Mouse (Mus musculus) midbrain, embryonic 14.5 days (tissue): ENCODE measurements around the gene Aloxe3. TPM values are rescaled to one million over a fixed set of nuclear protein-coding genes. Genes with fewer than 3 reads are reported as not detected.
A peak's percentile ranks its signal among the peaks of the same experiment; 100 is the strongest.

Experiments
- ATAC-seq: fragments of 200-750 bp; cut with Nextera tagmentation; 2 replicates; pipeline ENCODE4 v1.8.0; 2017; ENCODE audit warnings: moderate number of reproducible peaks, moderate library complexity; ENCODE audit not compliant: low FRiP score, low TSS enrichment
- DNase-seq: peaks from one replicate; pipeline ENCODE4 v3.0.0-alpha.2; 2015
- H3K27ac ChIP-seq: fragments of 300-500 bp; sonication (generic); replicated peaks from 2 replicates; pipeline ENCODE4 v1.5.1; 2014; ENCODE audit warnings: mild to moderate bottlenecking, low read depth, low read length, moderate library complexity
- H3K27me3 ChIP-seq: fragments of 300-500 bp; sonication (generic); 2 replicates; pipeline ENCODE4 v1.6.1; 2014; ENCODE audit warnings: low read length, control low read depth, mixed read lengths; ENCODE audit not compliant: control insufficient read depth, insufficient read depth
- H3K36me3 ChIP-seq: fragments of 300-500 bp; sonication (generic); 2 replicates; pipeline ENCODE4 v1.6.1; 2014; ENCODE audit warnings: low read length, control low read depth; ENCODE audit not compliant: control insufficient read depth, insufficient read depth
- H3K4me1 ChIP-seq: fragments of 300-500 bp; sonication (generic); 2 replicates; pipeline ENCODE4 v1.6.1; 2014; ENCODE audit warnings: mild to moderate bottlenecking, antibody characterized with exemption, low read length, control low read depth; ENCODE audit not compliant: control insufficient read depth, insufficient read depth
- H3K4me2 ChIP-seq: fragments of 300-500 bp; sonication (generic); 2 replicates; pipeline ENCODE4 v1.6.1; 2014; ENCODE audit warnings: mild to moderate bottlenecking, low read length, moderate library complexity
- H3K4me3 ChIP-seq: fragments of 300-500 bp; sonication (generic); replicated peaks from 2 replicates; pipeline ENCODE4 v1.5.1; 2014; ENCODE audit warnings: low read depth, low read length
- H3K9ac ChIP-seq: fragments of 300-500 bp; sonication (generic); replicated peaks from 2 replicates; pipeline ENCODE4 v1.6.1; 2014; ENCODE audit warnings: mild to moderate bottlenecking, low read length, moderate library complexity
- H3K9me3 ChIP-seq: fragments of 300-500 bp; sonication (generic); 2 replicates; pipeline ENCODE4 v1.6.1; 2016; ENCODE audit warnings: low read length, control low read depth, mixed read lengths; ENCODE audit not compliant: control insufficient read depth
- WGBS: fragments of 180-500 bp; shearing (Covaris S2); extraction: QIAGEN DNeasy Blood & Tissue Kit; methylation state at CpG from one replicate; pipeline ENCODE4 v1.1.7; 2014; 5-methylcytosine and 5-hydroxymethylcytosine counted together
- polyA plus RNA-seq: library from polyadenylated mRNA; unstranded; fragments of >200 nt; fragmentation: Nextera tagmentation; extraction: Ambion mirVana; gene quantifications from 2 replicates; pipeline ENCODE4 v1.2.1, GENCODE M21; 2014

Aloxe3 gene
- polyA plus RNA-seq, 1 experiment from 2014 or later: 3.2 TPM

DNA sequence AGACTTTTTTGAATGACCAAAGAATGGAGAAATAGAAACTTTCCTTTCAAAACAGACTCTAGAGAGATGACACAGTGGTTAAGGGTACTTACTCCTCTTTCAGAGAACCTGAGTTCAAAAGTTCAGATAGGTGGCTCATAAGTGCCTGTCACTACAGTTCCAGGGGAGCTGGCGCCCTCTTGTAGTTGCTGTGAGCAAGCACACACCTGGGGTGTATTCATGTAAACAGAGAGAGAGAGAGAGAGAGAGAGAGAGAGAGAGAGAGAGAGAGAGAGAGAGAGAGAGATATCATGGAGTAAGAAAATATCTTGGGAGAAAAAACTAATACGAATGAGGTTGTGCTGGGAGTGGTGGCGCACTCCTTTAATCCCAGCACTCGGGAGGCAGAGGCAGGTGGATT is 54.4 kb downstream of the Aloxe3 start:
- H3K9me3 ChIP-seq: no peaks in the 10 kb centered on the region
- WGBS: 87% methylated on average over 4 of the region's 4 CpGs
- no peak for DNase-seq
- no peaks in the 10 kb centered on the region for H3K4me1 ChIP-seq
- no peak overlapping the region for H3K4me2 ChIP-seq
- no peak overlapping the region for H3K27ac ChIP-seq
- ATAC-seq: no peak
- H3K4me3 ChIP-seq: no peak overlapping the region
- H3K9ac ChIP-seq: no peak overlapping the region
- H3K36me3 ChIP-seq: no peaks in the 10 kb centered on the region
- H3K27me3 ChIP-seq: no peaks in the 10 kb centered on the region

DNA sequence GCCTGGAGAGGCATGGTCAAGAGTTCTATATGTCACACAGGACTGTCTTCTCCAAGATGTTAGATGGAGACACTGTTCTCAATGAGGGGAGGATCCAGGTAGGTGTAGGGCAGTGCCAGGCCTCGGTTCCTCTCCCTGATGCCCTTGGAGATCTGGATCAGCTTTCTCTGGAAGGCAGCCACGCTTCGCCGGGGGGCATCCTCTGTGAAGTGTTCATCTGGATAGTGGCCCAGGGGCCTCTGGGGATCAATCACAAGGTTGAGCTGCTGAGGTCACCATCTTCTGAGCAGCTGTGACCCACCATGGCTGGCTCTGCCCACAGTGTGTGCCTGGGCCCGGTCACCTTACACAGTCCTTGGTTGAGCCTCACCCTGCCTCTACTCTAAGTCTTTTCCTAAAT is 59.3 kb downstream of the Aloxe3 start:
- no peaks in the 10 kb centered on the region for H3K27me3 ChIP-seq
- H3K27ac ChIP-seq: no peak overlapping the region
- DNase-seq: no peak
- H3K9me3 ChIP-seq: no peaks in the 10 kb centered on the region
- 90% methylated on average over 5 of the region's 5 CpGs for WGBS
- no peak overlapping the region for H3K4me3 ChIP-seq
- no peak overlapping the region for H3K4me2 ChIP-seq
- no peak overlapping the region for H3K9ac ChIP-seq
- no peaks in the 10 kb centered on the region for H3K36me3 ChIP-seq
- ATAC-seq: no peak
- no peaks in the 10 kb centered on the region for H3K4me1 ChIP-seq

DNA sequence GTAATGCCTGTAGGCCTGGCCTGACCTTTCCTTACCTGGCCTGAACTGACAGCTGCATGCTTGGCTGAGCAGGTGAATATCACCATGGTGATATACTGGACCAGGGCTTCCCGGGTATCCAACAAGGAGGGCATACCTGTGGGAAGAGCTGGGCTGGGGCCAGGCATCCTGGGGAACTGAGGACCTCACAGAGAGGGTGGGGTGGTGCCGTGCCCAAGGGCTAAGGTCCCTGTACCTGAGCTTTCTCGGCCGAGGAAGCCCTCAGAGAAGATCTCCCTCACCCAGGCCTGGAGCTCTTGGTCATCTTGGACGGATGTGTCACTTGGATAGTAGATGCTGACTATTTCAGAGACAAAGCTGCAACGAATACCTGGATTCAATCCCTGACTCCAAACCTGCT is 60.2 kb downstream of the Aloxe3 start:
- H3K4me1 ChIP-seq: no peaks in the 10 kb centered on the region
- no peaks in the 10 kb centered on the region for H3K9me3 ChIP-seq
- no peak overlapping the region for H3K4me2 ChIP-seq
- no peak overlapping the region for H3K9ac ChIP-seq
- H3K4me3 ChIP-seq: no peak overlapping the region
- DNase-seq (no peak), ATAC-seq (no peak)
- WGBS: 83% methylated on average over 6 of the region's 6 CpGs
- H3K27ac ChIP-seq: no peak overlapping the region
- no peaks in the 10 kb centered on the region for H3K27me3 ChIP-seq
- H3K36me3 ChIP-seq: no peaks in the 10 kb centered on the region

DNA sequence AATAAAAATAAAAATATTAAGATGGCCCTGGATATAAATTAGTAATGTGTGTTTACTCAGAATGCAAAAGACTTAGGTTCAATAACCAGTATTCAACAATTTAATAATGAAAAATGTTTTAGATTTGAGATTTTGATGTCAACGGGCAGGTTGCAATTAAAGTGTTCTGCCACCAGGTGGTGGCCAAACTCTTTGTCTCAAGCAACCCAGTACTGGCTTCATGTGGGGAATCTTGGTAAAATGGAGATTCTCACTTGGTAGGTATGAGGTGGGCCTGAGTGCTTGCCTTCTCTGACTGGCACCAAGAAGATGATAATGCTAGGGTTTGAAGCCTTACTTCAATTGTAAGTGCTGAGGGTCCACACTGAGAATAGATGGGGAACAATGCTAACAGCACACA is 67.1 kb downstream of the Aloxe3 start:
- Histone ChIP-seq H3K27me3 (peaks cover 10% of the 10 kb centered on the region; the same call in 1 of the 2 replicates), H3K4me3 (no peak overlapping the region), H3K36me3 (no peaks in the 10 kb centered on the region), H3K4me1 (0 out of 2 replicates have a peak, but pooled peaks cover 6% of the 10 kb centered on the region), H3K9me3 (no peaks in the 10 kb centered on the region), H3K27ac (no peak overlapping the region), H3K9ac (no peak overlapping the region), H3K4me2 (no peak overlapping the region)
- ATAC-seq: no peak
- WGBS: 3% methylated on average over 1 of the region's 1 CpGs
- peak; percentile 85 for DNase-seq

DNA sequence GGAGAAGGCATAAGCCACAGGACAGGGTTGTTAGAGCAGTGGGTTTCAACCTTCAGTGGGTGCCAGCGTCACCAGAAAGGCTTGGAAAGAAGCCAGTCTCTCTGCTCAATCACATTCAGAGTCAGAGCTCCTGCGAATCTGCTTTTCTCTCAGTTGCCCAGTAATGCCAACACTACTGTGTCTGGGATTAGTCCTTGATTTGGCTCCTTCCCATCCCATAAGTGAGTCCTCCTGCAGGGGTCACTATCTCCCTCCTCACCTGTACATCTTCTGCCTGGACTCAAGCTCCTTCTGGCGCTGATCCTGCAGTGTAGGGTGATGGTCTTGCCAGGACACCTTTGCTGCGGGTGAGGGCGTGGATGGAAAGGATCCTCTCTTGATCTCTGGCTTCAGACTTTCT is 71.1 kb downstream of the Aloxe3 start:
- WGBS: 9% methylated on average over 5 of the region's 5 CpGs
- Histone ChIP-seq H3K27ac (no peak overlapping the region), H3K4me1 (0 out of 2 replicates have a peak, but pooled peaks cover 6% of the 10 kb centered on the region), H3K36me3 (no peaks in the 10 kb centered on the region), H3K9me3 (no peaks in the 10 kb centered on the region), H3K9ac (no peak overlapping the region), H3K27me3 (peaks cover 10% of the 10 kb centered on the region; the same call in 1 of the 2 replicates), H3K4me2 (peak overlapping the region; percentile 46; the same call in 1 of the 2 replicates), H3K4me3 (peak overlapping the region; percentile 22; the same call in 1 of the 2 replicates)
- peak; percentile 55 for DNase-seq
- no peak for ATAC-seq

DNA sequence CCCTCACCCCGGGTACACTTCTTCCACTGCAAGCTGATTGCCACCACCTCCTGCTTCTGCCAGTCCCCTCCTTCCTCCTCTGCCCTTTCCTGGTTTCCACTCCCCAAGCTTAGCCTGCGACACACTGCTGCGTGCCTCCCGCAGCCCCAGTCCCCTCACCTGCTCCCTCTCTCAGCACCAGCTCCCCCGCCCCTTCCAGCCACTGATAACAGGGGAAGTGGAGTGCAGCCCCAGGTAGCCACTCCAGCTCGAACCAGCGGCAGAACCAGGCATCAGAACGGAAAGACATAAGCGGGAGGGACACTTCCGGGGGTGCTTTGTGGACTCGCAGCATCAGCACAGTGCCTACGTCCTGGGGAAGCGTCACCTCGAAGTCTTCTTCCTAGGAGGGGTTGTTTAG is 71.5 kb downstream of the Aloxe3 start:
- Histone ChIP-seq H3K27ac (no peak overlapping the region), H3K4me1 (0 out of 2 replicates have a peak, but pooled peaks cover 6% of the 10 kb centered on the region), H3K27me3 (peaks cover 10% of the 10 kb centered on the region; the same call in 1 of the 2 replicates), H3K9ac (no peak overlapping the region; the same call in 1 of the 2 replicates), H3K4me3 (peak overlapping the region; percentile 22), H3K36me3 (no peaks in the 10 kb centered on the region), H3K4me2 (peak overlapping the region; percentile 46), H3K9me3 (no peaks in the 10 kb centered on the region)
- ATAC-seq (no peak), DNase-seq (no peak)
- 2% methylated on average over 14 of the region's 14 CpGs for WGBS

DNA sequence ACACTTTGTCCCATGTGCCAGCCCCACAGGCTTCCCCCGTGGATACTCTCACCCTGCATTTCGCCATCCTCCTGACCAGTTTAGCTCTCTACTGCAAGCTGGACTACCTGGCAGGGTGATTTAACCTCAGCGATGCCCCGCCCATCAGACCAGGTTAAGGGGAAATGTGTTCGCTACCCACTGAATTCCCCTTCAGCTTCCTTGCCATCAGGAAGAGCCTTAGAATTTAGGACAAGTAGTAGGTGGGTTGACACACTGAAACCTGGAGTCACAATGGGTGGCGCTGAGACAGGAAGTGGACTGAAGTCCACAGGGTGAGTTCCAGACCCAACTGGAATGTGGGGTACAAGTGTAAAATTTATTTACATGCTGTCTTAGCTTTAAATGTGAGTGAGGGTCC is 72.0 kb downstream of the Aloxe3 start, which contains the start of gene Alox8:
Gene Alox8 (minus strand): TSS at position 101 of the 400 bp plus-strand sequence.
- H3K27ac ChIP-seq: no peak within 1 kb of the TSS
- 0 out of 2 replicates have a peak, but pooled peaks cover 6% of the 10 kb centered on the region for H3K4me1 ChIP-seq
- H3K4me2 ChIP-seq: peak within 1 kb of the TSS; percentile 46
- 31% methylated on average over 6 of the region's 6 CpGs for WGBS
- no peak within 1 kb of the TSS; the same call in 1 of the 2 replicates for H3K9ac ChIP-seq
- H3K4me3 ChIP-seq: peak within 1 kb of the TSS; percentile 22
- no peaks in the 10 kb centered on the region for H3K9me3 ChIP-seq
- H3K27me3 ChIP-seq: peaks cover 10% of the 10 kb centered on the region; the same call in 1 of the 2 replicates
- DNase-seq (no peak), ATAC-seq (no peak)
- no peaks in the 10 kb centered on the region for H3K36me3 ChIP-seq

Other genes with a start within 250 kb of the Aloxe3 start
- not detected in 2 replicates for gene Rnf222, start 237.3 kb upstream of the Aloxe3 start, polyA plus RNA-seq
- 670 and 732 TPM in 2 replicates for gene Rpl26, start 224.3 kb upstream of the Aloxe3 start, polyA plus RNA-seq
- 0.53 and 1.1 TPM in 2 replicates for gene Odf4, start 198.8 kb upstream of the Aloxe3 start, polyA plus RNA-seq
- gene Arhgef15, start 168.4 kb upstream of the Aloxe3 start, polyA plus RNA-seq: 19.3 and 19.5 TPM in 2 replicates
- gene Slc25a35, start 157.8 kb upstream of the Aloxe3 start, polyA plus RNA-seq: 1.1 and 1.9 TPM in 2 replicates
- 22.1 and 22.4 TPM in 2 replicates for gene Rangrf, start 150.7 kb upstream of the Aloxe3 start, polyA plus RNA-seq
- 12.6 and 16.5 TPM in 2 replicates for gene Pfas, start 117.4 kb upstream of the Aloxe3 start, polyA plus RNA-seq
- gene Ctc1, start 110.0 kb upstream of the Aloxe3 start, polyA plus RNA-seq: 55.8 and 56.1 TPM in 2 replicates
- gene Aurkb, start 80.2 kb upstream of the Aloxe3 start, polyA plus RNA-seq: 14.6 and 29.6 TPM in 2 replicates
- 17.3 and 20.1 TPM in 2 replicates for gene Borcs6, start 66.2 kb upstream of the Aloxe3 start, polyA plus RNA-seq
- gene Tmem107, start 55.1 kb upstream of the Aloxe3 start, polyA plus RNA-seq: 28.0 and 36.5 TPM in 2 replicates
- gene Vamp2, start 37.4 kb upstream of the Aloxe3 start, polyA plus RNA-seq: 258 and 260 TPM in 2 replicates
- 9.3 and 13.1 TPM in 2 replicates for gene Per1, start 30.7 kb upstream of the Aloxe3 start, polyA plus RNA-seq
- 0.26 and 0.78 TPM in 2 replicates for gene Hes7, start 5.5 kb upstream of the Aloxe3 start, polyA plus RNA-seq
- 0.22 and 0.23 TPM in 2 replicates for gene 9130213A22Rik, start 3.3 kb upstream of the Aloxe3 start, polyA plus RNA-seq
- gene Alox12b, start 31.1 kb downstream of the Aloxe3 start, polyA plus RNA-seq: 0.08 and 0.22 TPM in 2 replicates
- gene Alox8, start 71.9 kb downstream of the Aloxe3 start, polyA plus RNA-seq: 0.17 and 0.26 TPM in 2 replicates
- 0.37 and 0.49 TPM in 2 replicates for gene Gucy2e, start 111.1 kb downstream of the Aloxe3 start, polyA plus RNA-seq
- 14.9 and 18.6 TPM in 2 replicates for gene Cntrob, start 197.9 kb downstream of the Aloxe3 start, polyA plus RNA-seq
- gene Trappc1, start 198.1 kb downstream of the Aloxe3 start, polyA plus RNA-seq: 189 and 220 TPM in 2 replicates
- gene Kcnab3, start 200.4 kb downstream of the Aloxe3 start, polyA plus RNA-seq: 4.1 and 4.3 TPM in 2 replicates
- gene Rnf227, start 214.6 kb downstream of the Aloxe3 start, polyA plus RNA-seq: 222 and 270 TPM in 2 replicates
- gene Chd3, start 243.5 kb downstream of the Aloxe3 start, polyA plus RNA-seq: 77.5 and 80.8 TPM in 2 replicates